Mouse (Mus musculus) hindbrain, embryonic 13.5 days (tissue): ENCODE measurements around the gene Gm35315. TPM values are rescaled to one million over a fixed set of nuclear protein-coding genes. Genes with fewer than 3 reads are reported as not detected.

Source experiments
- ATAC-seq: fragments of 200-750 bp; cut with Nextera tagmentation; 2 replicates; pipeline ENCODE4 v1.8.0; 2017; ENCODE audit warnings: moderate TSS enrichment; ENCODE audit not compliant: low FRiP score
- H3K27ac ChIP-seq: fragments of 300-500 bp; sonication (generic); 2 replicates; pipeline ENCODE4 v1.5.1; 2015; ENCODE audit warnings: inconsistent platforms, mild to moderate bottlenecking, moderate library complexity
- H3K27me3 ChIP-seq: fragments of 300-500 bp; sonication (generic); 2 replicates; pipeline ENCODE4 v1.6.1; 2015; ENCODE audit warnings: mild to moderate bottlenecking, inconsistent platforms
- H3K36me3 ChIP-seq: fragments of 300-500 bp; sonication (generic); 2 replicates; pipeline ENCODE4 v1.6.1; 2015; ENCODE audit warnings: mild to moderate bottlenecking, inconsistent platforms
- H3K4me1 ChIP-seq: fragments of 300-500 bp; sonication (generic); replicated peaks from 2 replicates; pipeline ENCODE4 v1.6.1; 2015; ENCODE audit warnings: inconsistent platforms
- H3K4me2 ChIP-seq: fragments of 300-500 bp; sonication (generic); 2 replicates; pipeline ENCODE4 v1.6.1; 2015; ENCODE audit warnings: inconsistent platforms, mild to moderate bottlenecking, moderate library complexity
- H3K4me3 ChIP-seq: fragments of 300-500 bp; sonication (generic); 2 replicates; pipeline ENCODE4 v1.5.1; 2015; ENCODE audit warnings: mild to moderate bottlenecking, inconsistent platforms
- H3K9ac ChIP-seq: fragments of 300-500 bp; sonication (generic); 2 replicates; pipeline ENCODE4 v1.6.1; 2015; ENCODE audit warnings: mild to moderate bottlenecking, inconsistent platforms
- H3K9me3 ChIP-seq: fragments of 300-500 bp; sonication (generic); 2 replicates; pipeline ENCODE4 v1.6.1; 2016; ENCODE audit warnings: inconsistent platforms
- WGBS: fragments of 180-500 bp; shearing (Covaris S2); methylation state at CpG from one replicate; pipeline ENCODE4 v1.1.7; 2015; 5-methylcytosine and 5-hydroxymethylcytosine counted together
- polyA plus RNA-seq: library from polyadenylated mRNA; unstranded; fragments of >200 nt; fragmentation: Nextera tagmentation; extraction: Ambion mirVana; gene quantifications from 2 replicates; pipeline ENCODE4 v1.2.1, GENCODE M21; 2015

Gene Gm35315
- polyA plus RNA-seq, 1 experiment from 2014 or later, result 0.77 TPM

GRCm38 (mm10) chr5:110107581-110108304, 13.5 kb upstream of the Gm35315 start, which contains the start of gene Gtpbp6:
TSS of gene Gtpbp6 (minus strand) at chr5:110108197.
- Histone ChIP-seq H3K9me3 (no peaks in the 10 kb centered on the region), H3K36me3 (peaks cover 48% of the 10 kb centered on the region), H3K9ac (peak within 1 kb of the TSS; percentile 84), H3K27me3 (no peaks in the 10 kb centered on the region), H3K4me2 (peak within 1 kb of the TSS; percentile 71), H3K4me3 (peak within 1 kb of the TSS; percentile 74), H3K4me1 (peaks cover 23% of the 10 kb centered on the region), H3K27ac (peak within 1 kb of the TSS; percentile 97)
- WGBS, result under 1% methylated on average over 66 of the region's 71 CpGs
- ATAC-seq, result peak; percentile 80

- peaks cover 24% of the 10 kb centered on the region for H3K4me1 ChIP-seq
- H3K4me3 ChIP-seq, result peak overlapping the region; percentile 74
- H3K36me3 ChIP-seq, result peaks cover 50% of the 10 kb centered on the region
- peak overlapping the region; percentile 84 for H3K9ac ChIP-seq
- 16% methylated on average over 41 of the region's 41 CpGs for WGBS
- H3K27me3 ChIP-seq, result no peaks in the 10 kb centered on the region
- H3K27ac ChIP-seq, result peak overlapping the region; percentile 97
- peak; percentile 19 for ATAC-seq
- H3K4me2 ChIP-seq, result peak overlapping the region; percentile 71
- H3K9me3 ChIP-seq, result no peaks in the 10 kb centered on the region
Measured at GRCm38 (mm10) chr5:110106901-110107564, 12.8 kb upstream of the Gm35315 start.

GRCm38 (mm10) chr5:110106140-110106871, 12.1 kb upstream of the Gm35315 start:
- Histone ChIP-seq H3K4me2 (peak overlapping the region; percentile 71), H3K27ac (no peak overlapping the region), H3K9me3 (no peaks in the 10 kb centered on the region), H3K27me3 (peaks cover under 1% of the 10 kb centered on the region; the same call in 1 of the 2 replicates), H3K4me1 (peaks cover 31% of the 10 kb centered on the region), H3K36me3 (peaks cover 44% of the 10 kb centered on the region), H3K9ac (peak overlapping the region; percentile 84), H3K4me3 (peak overlapping the region; percentile 74)
- no peak for ATAC-seq
- WGBS, result 95% methylated on average over 26 of the region's 26 CpGs

- WGBS, result 96% methylated on average over 36 of the region's 36 CpGs
- Histone ChIP-seq H3K4me1 (peaks cover 36% of the 10 kb centered on the region), H3K4me3 (no peak overlapping the region), H3K9me3 (no peaks in the 10 kb centered on the region), H3K27me3 (peaks cover 6% of the 10 kb centered on the region; the same call in 1 of the 2 replicates), H3K4me2 (no peak overlapping the region), H3K9ac (no peak overlapping the region), H3K36me3 (peaks cover 44% of the 10 kb centered on the region), H3K27ac (no peak overlapping the region)
- no peak for ATAC-seq
Measured at GRCm38 (mm10) chr5:110104616-110105380, 10.6 kb upstream of the Gm35315 start.

- peaks cover 36% of the 10 kb centered on the region for H3K4me1 ChIP-seq
- H3K4me3 ChIP-seq, result no peak overlapping the region
- 96% methylated on average over 27 of the region's 27 CpGs for WGBS
- no peak overlapping the region for H3K4me2 ChIP-seq
- no peak overlapping the region for H3K27ac ChIP-seq
- no peak for ATAC-seq
- peaks cover 44% of the 10 kb centered on the region for H3K36me3 ChIP-seq
- peaks cover 6% of the 10 kb centered on the region; the same call in 1 of the 2 replicates for H3K27me3 ChIP-seq
- no peak overlapping the region for H3K9ac ChIP-seq
- H3K9me3 ChIP-seq, result no peaks in the 10 kb centered on the region
Measured at GRCm38 (mm10) chr5:110103901-110104615, 9.8 kb upstream of the Gm35315 start.

GRCm38 (mm10) chr5:110102853-110103625, 8.8 kb upstream of the Gm35315 start:
- no peak for ATAC-seq
- Histone ChIP-seq H3K4me2 (no peak overlapping the region), H3K4me1 (peaks cover 36% of the 10 kb centered on the region), H3K9ac (no peak overlapping the region), H3K27ac (no peak overlapping the region), H3K27me3 (peaks cover 6% of the 10 kb centered on the region), H3K4me3 (no peak overlapping the region), H3K9me3 (no peaks in the 10 kb centered on the region), H3K36me3 (peaks cover 44% of the 10 kb centered on the region)
- 97% methylated on average over 19 of the region's 19 CpGs for whole genome bisulfite sequencing

GRCm38 (mm10) chr5:110102429-110102828, 8.2 kb upstream of the Gm35315 start:
- peaks cover 44% of the 10 kb centered on the region for H3K36me3 ChIP-seq
- peaks cover 6% of the 10 kb centered on the region for H3K27me3 ChIP-seq
- peak overlapping the region; percentile 37; the same call in 1 of the 2 replicates for H3K4me3 ChIP-seq
- H3K4me2 ChIP-seq, result peak overlapping the region; percentile 63
- peaks cover 36% of the 10 kb centered on the region for H3K4me1 ChIP-seq
- no peak overlapping the region for H3K9ac ChIP-seq
- no peak for ATAC-seq
- no peaks in the 10 kb centered on the region for H3K9me3 ChIP-seq
- H3K27ac ChIP-seq, result no peak overlapping the region
- WGBS, result 90% methylated on average over 13 of the region's 13 CpGs

- Histone ChIP-seq H3K4me2 (peak overlapping the region; percentile 63), H3K27ac (no peak overlapping the region), H3K9ac (peak overlapping the region; percentile 61), H3K9me3 (no peaks in the 10 kb centered on the region), H3K27me3 (peaks cover 6% of the 10 kb centered on the region), H3K4me1 (peaks cover 33% of the 10 kb centered on the region), H3K36me3 (peaks cover 44% of the 10 kb centered on the region), H3K4me3 (peak overlapping the region; percentile 37)
- 24% methylated on average over 34 of the region's 34 CpGs for WGBS
- peak; percentile 47 for ATAC-seq
Measured at GRCm38 (mm10) chr5:110101716-110102347, 7.6 kb upstream of the Gm35315 start.

- WGBS, result under 1% methylated on average over 35 of the region's 37 CpGs
- peak; percentile 29 for ATAC-seq
- peaks cover 6% of the 10 kb centered on the region for H3K27me3 ChIP-seq
- no peak overlapping the region for H3K27ac ChIP-seq
- no peaks in the 10 kb centered on the region for H3K9me3 ChIP-seq
- peaks cover 25% of the 10 kb centered on the region for H3K4me1 ChIP-seq
- H3K9ac ChIP-seq, result peak overlapping the region; percentile 61
- peaks cover 40% of the 10 kb centered on the region for H3K36me3 ChIP-seq
- peak overlapping the region; percentile 63 for H3K4me2 ChIP-seq
- H3K4me3 ChIP-seq, result peak overlapping the region; percentile 37
Measured at GRCm38 (mm10) chr5:110100921-110101631, 6.9 kb upstream of the Gm35315 start.
